Mouse (Mus musculus) kidney, adult 9 months (tissue): ENCODE measurements at regions not wholly inside any gene's neighbourhood (a gene's known extent, or its start where the extent isn't known, plus 50 kb on each side); places are given as distances from the start of the nearest gene placed in this dataset.
"Not testable (repeated sequence)": the region's sequence is repeated elsewhere in the genome, so short reads cannot be mapped to it uniquely, and the experiment has no call there.

Source experiments
- DNase-seq: peaks from one replicate; pipeline ENCODE4 v3.0.0; 2022

DNA sequence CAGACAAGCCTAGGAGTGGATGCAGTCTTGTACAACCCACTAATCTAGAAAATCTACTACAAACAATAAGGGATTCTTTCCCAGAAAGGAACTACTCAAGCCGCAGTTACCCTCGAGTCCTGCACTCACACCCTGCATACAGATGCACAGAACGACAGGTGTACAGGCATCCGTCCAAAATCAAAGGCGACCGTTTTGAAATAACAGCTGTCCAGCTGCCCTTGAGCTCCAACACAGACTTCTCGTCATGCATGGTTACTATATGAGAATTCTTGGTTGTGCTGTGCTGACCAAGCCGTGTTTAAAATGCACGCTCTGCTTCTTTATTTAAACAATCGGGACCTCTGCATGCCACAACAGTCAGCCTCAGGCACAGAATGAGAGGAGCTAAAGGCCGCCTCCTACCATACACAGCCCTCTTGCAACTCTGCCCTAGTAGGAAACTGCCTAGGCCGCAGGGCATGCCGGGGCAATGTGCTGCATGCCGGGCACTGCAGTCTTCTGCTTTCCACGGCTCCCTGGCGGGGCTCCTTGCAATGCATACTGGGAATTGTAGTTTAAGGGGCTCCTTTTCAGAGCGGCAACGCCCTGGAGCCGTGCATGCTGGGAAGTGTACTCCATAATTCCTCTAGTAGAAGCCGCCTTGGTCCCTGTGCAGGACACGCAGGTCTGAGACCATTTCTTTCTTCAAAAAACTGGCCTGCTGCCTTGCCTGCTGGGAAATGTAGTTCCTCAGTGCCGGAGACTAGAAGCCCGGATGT is 237.4 kb upstream of the Myt1l start:
- DNase-seq, result peak; percentile 99

DNA sequence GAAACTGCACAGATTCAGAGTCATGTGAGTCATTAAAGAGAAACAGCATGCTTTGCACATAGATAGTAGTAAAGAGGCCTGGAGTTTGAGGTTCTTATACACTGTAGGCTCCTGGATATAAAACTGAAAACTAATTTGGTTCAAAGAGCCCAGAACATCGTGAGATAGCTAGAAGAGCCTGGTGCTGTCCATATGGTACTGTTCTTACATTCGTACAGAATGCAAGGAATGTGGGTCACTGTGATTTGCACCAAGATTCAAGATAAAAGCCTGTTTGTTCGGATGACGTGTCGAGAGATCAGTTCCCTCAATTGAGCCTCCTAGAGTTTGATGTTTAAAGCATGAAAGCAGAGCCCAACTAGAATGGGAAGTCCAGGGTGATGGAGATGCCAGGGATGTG is 230.2 kb upstream of the Myt1l start:
- DNase-seq, result no peak

DNA sequence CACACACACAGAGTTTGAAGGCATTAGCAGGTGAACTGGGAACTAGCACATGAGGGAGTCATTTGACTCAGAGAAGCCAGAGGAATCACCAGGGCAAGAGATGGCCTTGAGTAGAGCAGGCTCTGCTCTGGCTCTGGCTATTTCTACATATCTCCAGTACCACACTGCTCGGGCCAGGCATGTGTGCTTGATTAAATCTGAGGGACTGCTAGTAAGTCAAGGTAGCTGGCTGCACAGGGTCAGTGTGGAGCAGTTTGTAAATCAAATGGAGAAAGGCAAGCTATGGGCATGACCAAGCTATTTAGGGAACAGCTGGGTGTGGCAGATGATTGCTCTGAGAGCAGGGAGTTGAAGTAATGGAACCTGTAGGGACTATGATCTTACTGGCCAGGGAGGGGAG is 212.5 kb upstream of the Myt1l start:
- no peak for DNase-seq

GRCm38 (mm10) chr12:29321468-29321867 is 206.7 kb upstream of the Myt1l start:
- DNase-seq, result no peak

GRCm38 (mm10) chr12:29323534-29323933 is 204.7 kb upstream of the Myt1l start:
- DNase-seq, result no peak

DNA sequence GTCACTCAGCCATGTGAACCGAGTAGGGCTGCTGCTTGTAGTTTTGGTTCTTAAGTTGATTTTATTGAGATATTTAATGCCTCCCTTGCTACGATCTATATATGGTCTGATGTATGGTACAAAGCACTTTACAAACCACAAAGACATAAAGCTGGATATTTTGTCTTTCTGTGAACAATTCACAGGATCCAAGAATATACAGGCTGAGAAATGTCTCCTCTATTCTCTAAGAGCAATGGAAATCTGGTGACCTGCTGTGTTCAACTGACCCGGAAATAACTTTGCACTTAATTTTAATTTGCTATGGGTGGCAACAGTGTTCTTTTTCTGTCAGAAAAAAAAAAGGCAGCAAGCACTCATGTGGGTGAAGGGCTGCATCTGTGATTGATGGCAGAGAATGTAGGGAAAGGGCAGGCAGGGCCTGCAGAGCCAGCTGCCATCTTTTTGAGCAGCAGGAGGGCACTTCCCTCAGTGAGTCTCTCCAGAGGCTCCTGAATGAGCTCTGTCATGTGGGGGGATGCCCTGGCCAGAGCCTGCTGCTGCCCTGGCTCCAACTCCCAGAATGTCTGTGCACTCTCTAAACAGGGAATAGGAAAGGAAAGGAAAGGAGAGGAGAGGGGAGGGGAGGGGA is 192.2 kb upstream of the Myt1l start:
- DNase-seq, result no peak

- no peak for DNase-seq
Measured at GRCm38 (mm10) chr12:29337336-29337735, 190.8 kb upstream of the Myt1l start.

- DNase-seq, result no peak
Measured at GRCm38 (mm10) chr12:29341388-29341995, 186.7 kb upstream of the Myt1l start.

DNA sequence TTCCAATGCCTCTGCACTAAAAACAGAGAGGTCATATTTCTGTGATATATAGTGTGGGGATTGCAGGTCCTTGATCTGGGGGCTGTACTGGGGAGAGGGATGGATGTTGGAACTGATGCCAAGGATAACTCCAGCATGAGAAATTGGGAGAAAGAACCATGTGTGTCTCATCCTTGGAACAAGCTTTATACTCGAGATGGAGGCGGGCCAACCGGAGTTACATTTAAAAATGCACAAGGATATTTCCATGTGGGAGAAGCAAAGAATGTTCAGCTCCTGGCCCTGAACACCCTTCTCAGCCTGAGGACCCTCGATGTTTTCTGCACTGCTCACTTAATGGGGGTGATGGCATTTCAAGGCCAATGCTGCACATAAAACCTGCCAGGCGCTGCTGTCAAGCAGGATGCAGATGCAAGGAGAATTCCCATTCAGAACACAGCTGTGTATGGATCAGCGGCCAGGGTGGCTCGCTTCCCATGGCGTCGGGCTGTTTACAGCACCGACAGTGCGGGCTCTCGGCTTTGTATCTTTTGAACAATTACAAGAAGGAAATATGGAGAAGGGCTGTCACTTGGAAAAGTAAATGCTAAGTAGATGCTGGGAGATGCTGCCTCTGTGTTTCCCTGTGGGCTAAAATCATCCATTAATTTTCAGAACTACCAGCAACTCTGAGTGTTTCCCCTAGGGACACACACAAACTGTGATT is 184.9 kb upstream of the Myt1l start:
- DNase-seq, result no peak

DNA sequence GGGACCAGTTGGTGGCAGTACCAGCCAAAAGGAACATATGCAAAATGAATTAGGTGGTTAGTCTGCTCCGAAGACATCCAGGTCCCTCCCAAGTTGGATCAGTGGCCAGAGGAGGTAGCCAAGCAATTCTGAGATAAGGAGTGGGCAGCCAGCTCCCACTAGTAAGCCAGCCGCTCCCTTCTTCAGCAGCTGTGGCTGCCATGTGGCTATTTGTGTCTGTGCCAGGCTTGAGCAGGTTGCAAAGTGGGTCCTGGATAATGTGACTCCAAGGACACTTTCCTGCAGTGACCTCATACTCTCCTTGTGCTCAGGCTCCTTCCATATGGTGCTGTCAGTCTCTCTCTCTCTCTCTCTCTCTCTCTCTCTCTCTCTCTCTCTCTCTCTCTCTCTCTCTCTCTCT is 179.5 kb upstream of the Myt1l start:
- no peak for DNase-seq

- DNase-seq, result peak; percentile 9
Measured at GRCm38 (mm10) chr12:29349146-29349850, 178.9 kb upstream of the Myt1l start.

DNA sequence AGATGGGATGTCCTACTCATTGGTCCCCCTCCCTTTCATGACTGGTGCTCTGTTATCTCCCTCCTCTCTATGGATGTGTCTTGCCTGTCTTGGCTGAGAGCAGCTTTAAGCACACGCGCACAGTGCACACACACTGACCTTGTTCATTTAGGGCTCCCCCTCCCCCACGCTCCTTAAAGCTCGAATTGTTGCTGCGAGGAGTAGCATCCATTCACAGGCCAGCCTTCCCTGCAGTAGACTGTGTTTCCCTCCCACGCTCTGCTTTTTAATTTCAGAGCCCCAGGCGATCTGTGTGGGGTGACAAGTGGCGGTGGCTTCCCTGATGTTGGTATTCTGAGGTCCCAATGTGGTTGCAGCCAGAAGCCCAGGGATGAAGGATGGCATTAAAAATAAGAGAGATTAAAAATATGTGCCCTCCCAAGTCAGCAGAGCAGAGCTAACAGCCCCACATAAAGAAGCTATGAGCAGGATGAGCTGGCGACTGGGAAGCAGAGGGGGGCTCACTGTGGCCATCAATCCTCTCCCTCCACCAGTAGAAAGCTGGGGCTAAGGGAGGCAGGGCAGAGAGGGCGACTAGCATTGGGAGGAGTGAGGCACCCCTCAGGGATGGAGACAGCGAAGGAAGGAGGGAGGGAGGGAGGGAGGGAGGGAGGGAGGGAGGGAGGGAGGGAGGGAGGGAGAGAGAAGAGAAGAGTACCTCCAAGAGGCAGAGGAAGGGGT is 174.2 kb upstream of the Myt1l start:
- DNase-seq, result no peak

DNA sequence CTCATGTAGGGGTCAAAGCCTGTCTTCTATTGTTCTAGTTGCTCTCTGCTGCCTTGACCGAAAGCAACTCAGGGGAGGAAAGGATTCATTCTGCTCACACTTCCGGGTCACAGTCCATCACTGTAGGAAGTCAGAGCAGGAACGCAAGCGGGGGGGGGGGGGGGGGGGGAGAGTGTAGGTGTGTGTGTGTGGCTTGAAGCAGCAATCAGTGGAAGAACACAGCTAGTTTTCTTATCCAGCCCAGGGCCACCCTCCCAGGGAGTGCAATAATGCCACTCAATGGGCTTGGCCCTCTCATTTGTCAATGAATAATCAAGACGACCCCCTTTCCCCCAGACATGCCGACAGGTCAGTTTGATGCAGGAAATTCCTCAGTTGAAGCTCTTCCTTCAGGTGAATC is 173.4 kb upstream of the Myt1l start:
- no peak for DNase-seq

DNA sequence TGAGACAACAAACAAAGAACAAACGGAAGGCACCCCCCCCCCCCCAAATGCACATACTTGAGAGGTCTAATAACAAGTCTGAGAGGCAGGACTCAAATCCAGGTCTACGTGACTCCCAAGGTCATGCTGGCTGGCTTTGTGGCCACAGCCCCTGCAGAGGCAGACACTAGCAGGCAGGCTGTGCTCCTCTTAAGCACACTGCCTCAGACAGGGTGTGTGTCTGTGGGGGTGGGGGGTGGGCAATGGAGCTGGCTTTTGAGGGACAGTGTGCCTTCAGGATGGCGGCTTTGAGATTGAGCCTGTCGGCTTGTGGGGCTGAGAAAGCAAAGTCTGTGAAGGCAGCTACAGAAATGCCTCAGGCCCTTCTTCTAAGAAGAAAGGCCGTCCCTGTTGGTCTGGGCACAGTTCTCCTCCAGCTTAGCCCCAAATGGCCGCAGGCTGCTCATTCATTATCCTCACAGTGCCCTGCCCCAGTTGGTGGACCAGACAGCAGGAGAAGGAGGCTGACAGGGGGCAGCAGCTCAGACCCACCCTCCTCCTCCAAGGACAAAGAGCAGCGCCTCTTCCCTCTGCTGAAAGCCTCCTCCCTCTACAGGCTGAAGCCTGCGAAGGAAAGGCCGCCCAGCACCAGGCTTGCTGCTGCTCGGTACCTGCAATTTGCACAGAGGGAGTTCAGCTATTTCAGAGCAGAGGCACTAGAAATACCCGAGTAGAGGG is 171.3 kb upstream of the Myt1l start:
- DNase-seq, result no peak

DNA sequence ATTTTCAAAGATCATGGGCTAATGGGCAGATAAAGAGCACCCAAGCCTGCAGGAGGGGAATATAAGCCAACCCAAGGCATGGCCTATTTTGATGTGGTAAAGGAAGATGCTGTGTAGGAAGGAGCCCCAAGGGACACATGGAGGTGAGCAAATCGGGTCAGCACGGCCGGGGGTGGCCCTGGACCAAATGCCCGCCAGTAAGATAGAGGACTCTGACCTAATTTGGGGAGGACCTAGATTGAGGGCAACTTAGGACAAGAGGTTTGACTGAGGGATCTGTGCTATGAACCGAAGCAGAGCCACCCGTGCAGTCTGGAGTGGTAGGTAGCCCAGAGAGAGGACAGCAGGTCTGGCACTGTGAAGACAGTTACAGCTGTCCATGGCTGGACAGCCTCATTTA is 166.9 kb upstream of the Myt1l start:
- no peak for DNase-seq

- not testable (repeated sequence) for DNase-seq
Measured at GRCm38 (mm10) chr12:29367741-29368106, 160.5 kb upstream of the Myt1l start.

DNA sequence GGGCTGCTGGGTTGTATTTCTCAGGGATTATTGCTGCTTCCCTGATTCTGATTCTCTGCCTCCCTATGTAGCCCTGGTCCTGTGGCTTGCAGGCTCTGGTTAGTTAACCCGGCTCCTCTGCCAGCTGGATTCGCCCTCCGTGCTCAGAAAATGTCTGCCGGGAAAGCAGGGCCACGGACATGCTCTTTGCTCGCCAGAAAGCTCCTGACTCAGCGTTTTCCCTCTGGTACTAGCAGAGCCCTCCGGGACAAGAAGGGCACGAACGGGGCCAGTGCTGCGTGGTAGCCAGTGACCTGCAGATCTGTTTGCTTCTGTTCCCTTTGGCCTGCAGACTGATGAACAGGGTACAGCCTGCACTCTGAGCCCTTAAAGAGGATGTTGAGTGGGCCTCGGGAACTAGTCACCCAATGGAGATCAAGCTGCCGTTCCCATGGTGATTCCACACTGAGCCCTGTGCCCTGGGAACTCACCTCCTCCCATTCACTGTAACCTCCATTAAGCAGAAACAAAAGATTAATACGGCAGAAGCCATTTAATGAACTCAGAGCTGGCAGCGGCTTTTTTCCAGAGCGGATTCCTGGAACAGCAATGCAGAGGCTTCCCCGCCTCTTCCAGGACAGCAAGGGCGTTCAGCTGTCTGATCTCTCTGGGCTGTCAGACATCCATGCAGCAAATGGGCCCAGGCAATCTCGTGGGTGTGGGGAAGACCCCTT is 159.9 kb upstream of the Myt1l start:
- DNase-seq, result peak; percentile 54

GRCm38 (mm10) chr12:29368820-29369175 is 159.4 kb upstream of the Myt1l start:
- no peak for DNase-seq

GRCm38 (mm10) chr12:29391756-29392155 is 136.4 kb upstream of the Myt1l start:
- no peak for DNase-seq

GRCm38 (mm10) chr12:29394271-29394670 is 133.9 kb upstream of the Myt1l start:
- no peak for DNase-seq

DNA sequence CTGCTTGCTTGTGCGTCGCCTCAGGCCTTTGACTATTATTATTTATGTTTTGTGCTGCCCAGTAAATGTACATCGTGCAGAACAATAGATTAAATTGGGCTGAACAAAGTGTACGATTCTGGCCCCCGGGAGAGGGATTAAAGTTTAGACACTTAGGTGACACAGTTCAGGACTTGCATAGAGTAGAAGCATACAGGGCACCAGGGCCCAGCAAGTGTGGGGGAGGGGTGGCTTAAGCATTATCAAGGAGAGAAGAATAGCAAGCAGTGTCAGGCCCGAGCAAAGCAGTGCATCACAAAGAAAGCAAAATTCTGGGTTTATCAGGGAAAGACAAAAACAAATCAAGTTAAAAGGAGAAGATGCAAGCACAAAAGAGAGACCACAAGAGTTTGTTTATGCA is 133.3 kb upstream of the Myt1l start:
- DNase-seq, result no peak
